Mouse (Mus musculus) adrenal gland, postnatal 25 days (tissue): ENCODE data around the gene Gm12253. TPM values are rescaled to one million over a fixed set of nuclear protein-coding genes. Genes with fewer than 3 reads are reported as not detected.

Source experiments
- DNase-seq: peaks from one replicate; pipeline ENCODE4 v3.0.0; 2021; ENCODE audit warnings: mixed read lengths
- long read RNA-seq: library from polyadenylated mRNA; stranded (forward); transcript quantifications from one replicate; pipeline ENCODE4 v2.0.0, GENCODE M21; 2021
- total RNA-seq: library from RNA; stranded (reverse); gene quantifications from 2 replicates; pipeline ENCODE4 v1.2.3, GENCODE M21; 2021

Gene Gm12253
- not detected in 2 replicates for total RNA-seq
- long read RNA-seq = 0 reads

DNA sequence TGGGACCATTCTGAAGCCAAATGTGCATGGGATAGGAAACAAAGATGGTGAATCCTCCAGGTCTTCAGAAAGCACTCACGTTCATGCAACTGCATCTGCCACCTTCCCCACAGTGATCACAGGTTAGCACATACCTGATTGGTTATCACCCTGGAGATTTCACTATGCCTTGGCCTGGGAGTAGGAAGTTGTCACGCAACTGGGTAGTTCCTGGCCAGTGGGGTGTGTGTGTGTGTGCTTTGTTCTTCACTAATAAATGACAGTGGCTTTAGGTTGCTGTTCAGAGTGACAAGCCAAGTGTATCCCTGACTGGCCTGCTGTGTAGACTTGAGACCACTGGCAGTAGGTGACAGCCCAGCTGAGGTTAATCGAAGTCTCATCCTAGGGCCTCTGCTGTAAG is at the start of gene Gm12253:
Gene Gm12253, plus strand, starts transcription at position 301 of the 400 bp plus-strand sequence.
- no peak for DNase-seq

GRCm38 (mm10) chr11:58399985-58400645 is 32.2 kb upstream of the Gm12253 start:
- DNase-seq = no peak

GRCm38 (mm10) chr11:58400655-58401054 is 31.7 kb upstream of the Gm12253 start:
- DNase-seq = no peak

- DNase-seq = no peak
Observed at GRCm38 (mm10) chr11:58408066-58408465, 24.3 kb upstream of the Gm12253 start.

DNA sequence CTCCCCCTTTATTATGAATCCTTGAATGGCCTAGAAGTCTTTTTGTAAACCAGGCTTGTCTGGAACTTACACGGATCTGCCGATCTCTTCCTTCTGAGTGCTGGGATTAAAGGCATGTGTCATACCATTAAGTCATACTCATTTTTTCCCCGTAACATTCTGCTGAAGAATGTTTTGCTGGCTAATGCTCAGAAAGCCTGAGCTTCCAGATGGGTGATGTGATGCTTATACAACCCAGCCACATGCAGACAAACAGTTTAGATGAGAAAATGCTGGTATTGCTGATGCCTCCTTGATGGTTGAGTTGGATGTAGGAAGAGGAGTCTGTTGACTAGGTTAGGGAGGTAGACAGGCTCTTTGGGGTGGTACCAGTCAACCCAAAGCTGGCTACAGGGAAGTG is 14.0 kb upstream of the Gm12253 start:
- DNase-seq = no peak

DNA sequence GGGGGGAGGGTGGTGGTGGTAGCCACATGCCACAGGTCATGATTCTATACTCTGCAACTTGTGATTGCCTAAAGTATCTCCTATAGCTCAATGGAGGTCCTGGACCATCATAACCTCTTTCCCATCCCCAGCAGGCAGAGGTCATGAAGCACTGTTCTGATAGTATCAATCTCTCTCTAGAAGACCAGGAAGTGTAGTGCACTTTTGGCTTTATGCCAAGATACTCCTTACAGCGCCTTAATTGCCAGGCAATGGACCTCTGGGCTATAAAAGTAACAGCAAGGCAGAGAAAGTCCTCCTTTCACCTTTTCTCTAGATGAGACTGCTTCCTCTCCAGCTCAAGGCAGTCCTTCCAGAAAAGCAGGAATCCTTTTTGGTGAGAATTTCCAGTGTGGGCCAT is 11.5 kb upstream of the Gm12253 start, which contains the start of gene 1810065E05Rik:
Gene 1810065E05Rik, plus strand, starts transcription at position 297 of the 400 bp plus-strand sequence.
- no peak for DNase-seq

DNA sequence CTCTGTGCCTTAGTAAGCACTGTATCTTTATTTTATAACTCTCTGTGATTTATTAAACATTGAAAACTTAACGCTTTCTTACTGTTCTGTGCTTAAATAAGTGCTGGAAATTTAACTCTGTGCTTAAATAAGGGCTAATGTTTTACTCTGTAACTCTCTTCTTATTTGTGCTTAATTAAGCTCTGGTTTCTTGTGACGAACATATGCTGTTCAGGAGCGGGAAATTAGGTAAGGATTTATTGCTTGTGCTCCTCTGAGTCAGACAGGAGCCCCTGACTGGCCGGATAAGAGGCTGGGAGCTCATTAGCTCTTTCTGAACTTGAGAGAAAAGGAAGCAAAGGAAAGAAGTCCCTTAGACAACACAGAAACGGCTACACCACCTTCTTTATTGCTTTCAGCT is 5.5 kb downstream of the Gm12253 start:
- DNase-seq = no peak

- DNase-seq = no peak
Observed at GRCm38 (mm10) chr11:58452759-58453158, 20.4 kb downstream of the Gm12253 start, which contains the start of gene Lypd9. Lypd9 (minus strand) TSS chr11:58452923.

DNA sequence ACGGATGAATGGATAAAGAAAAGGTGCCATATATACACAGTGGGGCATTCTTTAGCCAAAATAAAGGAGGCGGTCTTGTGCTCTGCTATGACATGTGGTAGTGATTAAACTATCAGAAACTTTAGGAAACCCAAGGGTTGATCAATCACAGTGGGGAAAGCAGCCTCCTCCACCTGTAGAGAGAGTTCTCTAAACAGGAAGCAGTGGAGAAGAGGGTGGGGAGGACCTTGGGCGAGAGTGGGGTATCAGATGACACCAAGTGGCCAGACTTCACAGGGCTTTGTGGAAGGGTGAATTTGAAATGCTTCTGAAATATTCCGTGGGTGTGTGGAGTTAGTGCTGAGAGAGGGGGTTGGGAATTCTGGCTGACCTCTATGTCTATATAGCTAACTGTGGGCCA is 21.2 kb downstream of the Gm12253 start:
- DNase-seq = no peak

DNA sequence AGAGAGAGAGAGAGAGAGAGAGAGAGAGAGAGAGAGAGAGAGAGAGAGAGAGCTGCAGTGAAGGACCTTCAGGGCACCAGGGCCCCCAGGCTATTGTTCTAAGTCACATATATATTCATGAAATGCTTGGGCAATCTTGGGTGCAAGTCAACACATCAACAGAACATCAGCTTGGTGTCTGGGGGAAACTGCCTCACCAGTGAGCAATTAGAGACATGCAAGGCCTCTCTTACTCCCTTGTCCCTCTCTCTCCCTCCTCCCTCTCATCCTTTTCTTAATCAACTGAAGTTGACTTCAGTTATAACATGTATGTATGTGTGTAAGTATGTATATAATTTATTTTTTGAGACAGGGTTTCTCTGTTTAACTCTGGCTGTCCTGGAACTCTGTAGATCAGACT is 29.8 kb downstream of the Gm12253 start, which contains the start of gene Olfr30:
Gene Olfr30, minus strand, starts transcription at position 101 of the 400 bp plus-strand sequence.
- no peak for DNase-seq

Other genes starting within 250 kb of the Gm12253 start
- 8.8 and 11.8 TPM in 2 replicates for gene Igtp, start 233.0 kb upstream of the Gm12253 start, total RNA-seq
- 10.6 and 14.0 TPM in 2 replicates for gene Irgm2, start 232.9 kb upstream of the Gm12253 start, total RNA-seq
- not detected in 2 replicates for gene 4930438A08Rik, start 157.8 kb upstream of the Gm12253 start, total RNA-seq
- gene Zfp692, start 125.5 kb upstream of the Gm12253 start, total RNA-seq = 14.4 and 17.3 TPM in 2 replicates
- gene Zfp672, start 102.2 kb upstream of the Gm12253 start, total RNA-seq = 53.1 and 53.4 TPM in 2 replicates
- gene Sh3bp5l, start 101.8 kb upstream of the Gm12253 start, total RNA-seq = 41.7 and 64.5 TPM in 2 replicates
- gene Lypd8, start 53.5 kb upstream of the Gm12253 start, total RNA-seq = not detected in 2 replicates
- gene 1810065E05Rik, start 11.4 kb upstream of the Gm12253 start, total RNA-seq = not detected in 2 replicates
- gene Lypd9, start 20.4 kb downstream of the Gm12253 start, total RNA-seq = not detected in 2 replicates
- gene Olfr30, start 29.7 kb downstream of the Gm12253 start, total RNA-seq = not detected in 2 replicates
- not detected in 2 replicates for gene Olfr332, start 60.0 kb downstream of the Gm12253 start, total RNA-seq
- not detected in 2 replicates for gene Olfr331, start 70.0 kb downstream of the Gm12253 start, total RNA-seq
- 1.5 TPM in 1 of 2 replicates, not detected in the other for gene Olfr330, start 102.3 kb downstream of the Gm12253 start, total RNA-seq
- 1.2 TPM in 1 of 2 replicates, not detected in the other for gene Olfr329-ps, start 113.9 kb downstream of the Gm12253 start, total RNA-seq
- gene Olfr328, start 123.1 kb downstream of the Gm12253 start, total RNA-seq = 0.36 TPM in 1 of 2 replicates, not detected in the other
- not detected in 2 replicates for gene Olfr224, start 138.0 kb downstream of the Gm12253 start, total RNA-seq
- gene Olfr325, start 145.2 kb downstream of the Gm12253 start, total RNA-seq = not detected in 2 replicates
- gene Olfr324, start 162.6 kb downstream of the Gm12253 start, total RNA-seq = not detected in 2 replicates
- gene 2210407C18Rik, start 183.5 kb downstream of the Gm12253 start, total RNA-seq = not detected in 2 replicates
- gene Olfr323, start 197.9 kb downstream of the Gm12253 start, total RNA-seq = not detected in 2 replicates
- not detected in 2 replicates for gene Trim58, start 207.9 kb downstream of the Gm12253 start, total RNA-seq
- not detected in 2 replicates for gene Olfr322, start 226.2 kb downstream of the Gm12253 start, total RNA-seq
- gene Olfr320, start 248.5 kb downstream of the Gm12253 start, total RNA-seq = not detected in 2 replicates